Mouse (Mus musculus) midbrain, embryonic 11.5 days (tissue): ENCODE results near the gene Higd2a. TPM values are rescaled to one million over a fixed set of nuclear protein-coding genes. Genes with fewer than 3 reads are reported as not detected.

Experiments
- ATAC-seq: fragments of 200-750 bp; cut with Nextera tagmentation; 2 replicates; pipeline ENCODE4 v1.8.0; 2017; ENCODE audit warnings: moderate TSS enrichment, moderate library complexity; ENCODE audit not compliant: low FRiP score
- DNase-seq: peaks from one replicate; pipeline ENCODE4 v3.0.0; 2015; ENCODE audit warnings: low spot score; ENCODE audit errors: missing footprints
- H3K27ac ChIP-seq: fragments of 300-500 bp; sonication (generic); 2 replicates; pipeline ENCODE4 v1.5.1; 2014; ENCODE audit warnings: low read depth, low read length
- H3K27me3 ChIP-seq: fragments of 300-500 bp; sonication (generic); 2 replicates; pipeline ENCODE4 v1.6.1; 2014; ENCODE audit warnings: mild to moderate bottlenecking, low read length, moderate library complexity, mixed read lengths; ENCODE audit not compliant: control insufficient read depth, insufficient read depth
- H3K36me3 ChIP-seq: fragments of 300-500 bp; sonication (generic); 2 replicates; pipeline ENCODE4 v1.6.1; 2014; ENCODE audit warnings: mild to moderate bottlenecking, low read length, moderate library complexity, mixed read lengths; ENCODE audit not compliant: control insufficient read depth, insufficient read depth
- H3K4me1 ChIP-seq: fragments of 300-500 bp; sonication (generic); 2 replicates; pipeline ENCODE4 v1.6.1; 2014; ENCODE audit warnings: low read length; ENCODE audit not compliant: control insufficient read depth, insufficient read depth
- H3K4me2 ChIP-seq: fragments of 300-500 bp; sonication (generic); 2 replicates; pipeline ENCODE4 v1.6.1; 2014; ENCODE audit warnings: mild to moderate bottlenecking, moderate library complexity
- H3K4me3 ChIP-seq: fragments of 300-500 bp; sonication (generic); 2 replicates; pipeline ENCODE4 v1.5.1; 2014; ENCODE audit warnings: low read depth, low read length
- H3K9ac ChIP-seq: fragments of 300-500 bp; sonication (generic); 2 replicates; pipeline ENCODE4 v1.6.1; 2014; ENCODE audit warnings: low read length
- H3K9me3 ChIP-seq: fragments of 300-500 bp; sonication (generic); 2 replicates; pipeline ENCODE4 v1.6.1; 2016; ENCODE audit warnings: low read length; ENCODE audit not compliant: control insufficient read depth
- WGBS: fragments of 180-500 bp; shearing (Covaris S2); extraction: QIAGEN DNeasy Blood & Tissue Kit; methylation state at CpG from one replicate; pipeline ENCODE4 v1.1.7; 2014; 5-methylcytosine and 5-hydroxymethylcytosine counted together
- polyA plus RNA-seq: library from polyadenylated mRNA; unstranded; fragments of >200 nt; fragmentation: Nextera tagmentation; extraction: Ambion mirVana; gene quantifications from 2 replicates; pipeline ENCODE4 v1.2.1, GENCODE M21; 2014

The Higd2a gene
- polyA plus RNA-seq, 1 experiment from 2014 or later, result 164 TPM

- H3K9me3 ChIP-seq, result no peaks in the 10 kb centered on the region
- 92% methylated on average over 8 of the region's 8 CpGs for WGBS
- H3K27me3 ChIP-seq, result no peaks in the 10 kb centered on the region
- no peak overlapping the region for H3K4me2 ChIP-seq
- peaks cover 15% of the 10 kb centered on the region; the same call in 1 of the 2 replicates for H3K4me1 ChIP-seq
- no peak overlapping the region for H3K4me3 ChIP-seq
- no peak overlapping the region for H3K27ac ChIP-seq
- H3K36me3 ChIP-seq, result peaks cover 2% of the 10 kb centered on the region; the same call in 1 of the 2 replicates
- H3K9ac ChIP-seq, result no peak overlapping the region
- ATAC-seq (no peak), DNase-seq (no peak)
These were observed 1.9 kb downstream of the Higd2a start for GRCm38 (mm10) chr13:54591776-54592356.

- no peak overlapping the region for H3K27ac ChIP-seq
- 92% methylated on average over 11 of the region's 11 CpGs for WGBS
- no peaks in the 10 kb centered on the region for H3K27me3 ChIP-seq
- ATAC-seq, result no peak
- H3K4me3 ChIP-seq, result no peak overlapping the region
- no peak overlapping the region for H3K4me2 ChIP-seq
- H3K9ac ChIP-seq, result no peak overlapping the region
- DNase-seq, result no peak
- H3K36me3 ChIP-seq, result no peaks in the 10 kb centered on the region
- no peaks in the 10 kb centered on the region for H3K9me3 ChIP-seq
- peaks cover 14% of the 10 kb centered on the region; the same call in 1 of the 2 replicates for H3K4me1 ChIP-seq
These were observed 3.6 kb downstream of the Higd2a start for GRCm38 (mm10) chr13:54593617-54594016.

GRCm38 (mm10) chr13:54596107-54596690 is 6.2 kb downstream of the Higd2a start:
- no peak for DNase-seq
- Histone ChIP-seq H3K4me1 (peaks cover 2% of the 10 kb centered on the region; the same call in 1 of the 2 replicates), H3K27ac (no peak overlapping the region), H3K36me3 (no peaks in the 10 kb centered on the region), H3K9ac (no peak overlapping the region), H3K9me3 (no peaks in the 10 kb centered on the region), H3K4me2 (no peak overlapping the region), H3K4me3 (no peak overlapping the region), H3K27me3 (no peaks in the 10 kb centered on the region)
- ATAC-seq, result no peak
- 82% methylated on average over 8 of the region's 8 CpGs for WGBS

- H3K27ac ChIP-seq, result no peak overlapping the region
- 80% methylated on average over 5 of the region's 5 CpGs for WGBS
These were observed 6.9 kb downstream of the Higd2a start for GRCm38 (mm10) chr13:54596870-54597269.

GRCm38 (mm10) chr13:54598622-54599143 is 8.7 kb downstream of the Higd2a start:
- Histone ChIP-seq H3K4me1 (no peaks in the 10 kb centered on the region), H3K27me3 (no peaks in the 10 kb centered on the region), H3K4me3 (no peak overlapping the region), H3K9ac (no peak overlapping the region), H3K36me3 (no peaks in the 10 kb centered on the region), H3K9me3 (no peaks in the 10 kb centered on the region), H3K4me2 (no peak overlapping the region), H3K27ac (no peak overlapping the region)
- 88% methylated on average over 12 of the region's 12 CpGs for WGBS
- DNase-seq (no peak), ATAC-seq (no peak)

More at GRCm38 (mm10) chr13:54596870-54597269, 6.9 kb downstream of the Higd2a start:
- Histone ChIP-seq H3K4me3 (no peak overlapping the region), H3K9ac (no peak overlapping the region), H3K27me3 (no peaks in the 10 kb centered on the region), H3K36me3 (no peaks in the 10 kb centered on the region), H3K4me1 (no peaks in the 10 kb centered on the region), H3K4me2 (no peak overlapping the region), H3K9me3 (no peaks in the 10 kb centered on the region)
- no peak for DNase-seq
- no peak for ATAC-seq

- Histone ChIP-seq H3K4me1 (no peaks in the 10 kb centered on the region), H3K4me2 (no peak overlapping the region), H3K36me3 (no peaks in the 10 kb centered on the region), H3K27ac (no peak overlapping the region), H3K9me3 (no peaks in the 10 kb centered on the region), H3K4me3 (no peak overlapping the region), H3K9ac (no peak overlapping the region), H3K27me3 (no peaks in the 10 kb centered on the region)
- ATAC-seq (no peak), DNase-seq (no peak)
- WGBS, result 61% methylated on average over 3 of the region's 3 CpGs
These were observed 12.7 kb downstream of the Higd2a start for GRCm38 (mm10) chr13:54602639-54603111.

- Histone ChIP-seq H3K4me1 (peaks cover under 1% of the 10 kb centered on the region; the same call in 1 of the 2 replicates), H3K27me3 (no peaks in the 10 kb centered on the region; the same call in 1 of the 2 replicates), H3K27ac (no peak overlapping the region), H3K4me3 (no peak overlapping the region), H3K36me3 (no peaks in the 10 kb centered on the region), H3K4me2 (no peak overlapping the region), H3K9ac (no peak overlapping the region), H3K9me3 (no peaks in the 10 kb centered on the region)
- no peak for DNase-seq
- ATAC-seq, result no peak
These were observed 13.5 kb downstream of the Higd2a start for GRCm38 (mm10) chr13:54603501-54603900.

- H3K9ac ChIP-seq, result no peak overlapping the region
- no peak overlapping the region for H3K27ac ChIP-seq
- ATAC-seq, result no peak
- no peak overlapping the region for H3K4me3 ChIP-seq
- 36% methylated on average over 4 of the region's 4 CpGs for WGBS
- H3K4me2 ChIP-seq, result no peak overlapping the region
- H3K4me1 ChIP-seq, result peaks cover 7% of the 10 kb centered on the region; the same call in 1 of the 2 replicates
- no peaks in the 10 kb centered on the region for H3K9me3 ChIP-seq
- H3K36me3 ChIP-seq, result no peaks in the 10 kb centered on the region
- DNase-seq, result no peak
- no peaks in the 10 kb centered on the region; the same call in 1 of the 2 replicates for H3K27me3 ChIP-seq
These were observed 14.2 kb downstream of the Higd2a start for GRCm38 (mm10) chr13:54604221-54604620.

GRCm38 (mm10) chr13:54605426-54605825 is 15.4 kb downstream of the Higd2a start:
- WGBS, result 82% methylated on average over 5 of the region's 5 CpGs
- no peak for ATAC-seq

More at GRCm38 (mm10) chr13:54605426-54605825, 15.4 kb downstream of the Higd2a start:
- Histone ChIP-seq H3K27ac (no peak overlapping the region), H3K27me3 (peaks cover 3% of the 10 kb centered on the region; the same call in 1 of the 2 replicates), H3K36me3 (no peaks in the 10 kb centered on the region), H3K4me3 (no peak overlapping the region), H3K4me2 (no peak overlapping the region), H3K4me1 (peaks cover 8% of the 10 kb centered on the region; the same call in 1 of the 2 replicates), H3K9ac (no peak overlapping the region), H3K9me3 (no peaks in the 10 kb centered on the region)
- no peak for DNase-seq
